Mouse (Mus musculus) MEL (cell line): Measurements from ENCODE around the gene Kansl3. TPM values are rescaled to one million over a fixed set of nuclear protein-coding genes. Genes with fewer than 3 reads are reported as not detected.

Source experiments
- DNase-seq: peaks from one replicate; pipeline ENCODE4 v3.0.0; 2011; ENCODE audit warnings: low read depth, low spot score
- H3K27ac ChIP-seq: 2 replicates; pipeline ENCODE4 v1.5.1; 2012; ENCODE audit warnings: low read depth, mild to moderate bottlenecking, control low read depth, low read length, moderate library complexity; ENCODE audit not compliant: control insufficient read depth
- H3K27me3 ChIP-seq, 2 experiments: fragments of 150-350 bp in 1 of 2; sonication (generic) in 1 of 2; 2 replicates each; pipeline ENCODE4 v1.6.1; 2012; ENCODE audit warnings: low read length in 2 of 2, mild to moderate bottlenecking in 2 of 2, improper control_type of control experiment in 1 of 2, moderate library complexity in 1 of 2; ENCODE audit not compliant: insufficient read depth in 2 of 2, control insufficient read depth in 1 of 2
- H3K36me3 ChIP-seq, 2 experiments: 2 replicates each; pipeline ENCODE4 v1.6.1; 2012 to 2014; ENCODE audit warnings: low read length in 2 of 2, improper control_type of control experiment in 1 of 2, inconsistent platforms in 1 of 2, mild to moderate bottlenecking in 1 of 2; ENCODE audit not compliant: insufficient read depth in 2 of 2, control insufficient read depth in 1 of 2
- H3K4me1 ChIP-seq, 2 experiments: fragments of 150-350 bp in 1 of 2; sonication (generic) in 1 of 2; 2 replicates each; pipeline ENCODE4 v1.6.1; 2012; ENCODE audit warnings: low read length in 2 of 2, improper control_type of control experiment in 1 of 2, mild to moderate bottlenecking in 1 of 2; ENCODE audit not compliant: insufficient read depth in 2 of 2, control insufficient read depth in 1 of 2
- H3K4me3 ChIP-seq, 2 experiments: fragments of 150-350 bp in 1 of 2; sonication (generic) in 1 of 2; 2 replicates each; pipeline ENCODE4 v1.5.1; 2012; ENCODE audit warnings: low read depth in 2 of 2, low read length in 2 of 2, mild to moderate bottlenecking in 2 of 2, moderate library complexity in 2 of 2, control low read depth in 1 of 2, improper control_type of control experiment in 1 of 2; ENCODE audit not compliant: control insufficient read depth in 1 of 2, insufficient read depth in 1 of 2
- H3K79me2 ChIP-seq: 2 replicates; pipeline ENCODE4 v1.6.1; 2012; ENCODE audit warnings: mild to moderate bottlenecking, low read length, moderate library complexity; ENCODE audit not compliant: control insufficient read depth, poor library complexity, insufficient read depth
- H3K9ac ChIP-seq: 2 replicates; pipeline ENCODE4 v1.6.1; 2012; ENCODE audit warnings: low read depth, mild to moderate bottlenecking, control low read depth, low read length, moderate library complexity; ENCODE audit not compliant: control insufficient read depth, poor library complexity, severe bottlenecking
- H3K9me3 ChIP-seq: fragments of 150-350 bp; sonication (generic); replicated peaks from 2 replicates; pipeline ENCODE4 v1.6.1; 2012; ENCODE audit warnings: mild to moderate bottlenecking, low read length, improper control_type of control experiment, moderate library complexity; ENCODE audit not compliant: insufficient read depth
- BHLHE40 ChIP-seq: IDR thresholded peaks from 2 replicates; pipeline ENCODE4 v1.6.1; 2012; ENCODE audit warnings: low read depth, mild to moderate bottlenecking, inconsistent platforms, low read length, improper control_type of control experiment, borderline replicate concordance
- CHD1 ChIP-seq: IDR thresholded peaks from 2 replicates; pipeline ENCODE4 v1.6.1; 2012; ENCODE audit warnings: low read depth, mild to moderate bottlenecking, inconsistent platforms, low read length, improper control_type of control experiment
- E2F4 ChIP-seq: IDR thresholded peaks from 2 replicates; pipeline ENCODE4 v1.6.1; 2011; ENCODE audit warnings: low read depth, low read length, improper control_type of control experiment, borderline replicate concordance
- ELF1 ChIP-seq: IDR thresholded peaks from 2 replicates; pipeline ENCODE4 v1.6.1; 2014; ENCODE audit warnings: low read depth, mild to moderate bottlenecking, inconsistent platforms, low read length, improper control_type of control experiment, moderate library complexity
- ETS1 ChIP-seq: IDR thresholded peaks from 2 replicates; pipeline ENCODE4 v1.6.1; 2012; ENCODE audit warnings: low read depth, mild to moderate bottlenecking, inconsistent platforms, low read length, improper control_type of control experiment, moderate library complexity
- GABPA ChIP-seq: IDR thresholded peaks from 2 replicates; pipeline ENCODE4 v1.6.1; 2012; ENCODE audit warnings: low read depth, mild to moderate bottlenecking, inconsistent platforms, low read length, improper control_type of control experiment, moderate library complexity
- GATA1 ChIP-seq: IDR thresholded peaks from 2 replicates; pipeline ENCODE4 v1.6.1; 2011; ENCODE audit warnings: low read depth, low read length, improper control_type of control experiment
- KAT2A ChIP-seq: conservative IDR thresholded peaks from 2 replicates; pipeline ENCODE4 v1.6.1; 2012; ENCODE audit warnings: low read depth, low read length, improper control_type of control experiment, inconsistent platforms
- MAFK ChIP-seq: IDR thresholded peaks from 2 replicates; pipeline ENCODE4 v1.6.1; 2011; ENCODE audit warnings: low read depth, mild to moderate bottlenecking, low read length, improper control_type of control experiment, borderline replicate concordance
- MAX ChIP-seq: IDR thresholded peaks from 2 replicates; pipeline ENCODE4 v1.6.1; 2011; ENCODE audit warnings: low read length, improper control_type of control experiment
- MEF2A ChIP-seq: IDR thresholded peaks from 2 replicates; pipeline ENCODE4 v1.6.1; 2014; ENCODE audit warnings: low read depth, mild to moderate bottlenecking, inconsistent platforms, low read length, improper control_type of control experiment; ENCODE audit not compliant: poor library complexity, insufficient replicate concordance, severe bottlenecking; ENCODE audit errors: extremely low read depth
- MYB ChIP-seq: IDR thresholded peaks from 2 replicates; pipeline ENCODE4 v1.6.1; 2011; ENCODE audit warnings: mild to moderate bottlenecking, low read depth, low read length, improper control_type of control experiment
- POLR2A ChIP-seq, 2 experiments: IDR thresholded peaks; 2 replicates each; pipeline ENCODE4 v1.6.1; 2011 to 2012; ENCODE audit warnings: low read length in 2 of 2, mild to moderate bottlenecking in 2 of 2, control low read depth in 1 of 2, improper control_type of control experiment in 1 of 2, low read depth in 1 of 2, moderate library complexity in 1 of 2; ENCODE audit not compliant: control insufficient read depth in 1 of 2, insufficient read depth in 1 of 2, poor library complexity in 1 of 2
- POLR2AphosphoS5 ChIP-seq: IDR thresholded peaks from 2 replicates; pipeline ENCODE4 v1.6.1; 2012; ENCODE audit warnings: low read depth, borderline replicate concordance, mild to moderate bottlenecking, inconsistent platforms, low read length, moderate library complexity, mixed read lengths
- TAL1 ChIP-seq: IDR thresholded peaks from 2 replicates; pipeline ENCODE4 v1.6.1; 2012; ENCODE audit warnings: mild to moderate bottlenecking, inconsistent platforms, low read length, moderate library complexity, mixed read lengths
- USF1 ChIP-seq: IDR thresholded peaks from 2 replicates; pipeline ENCODE4 v1.6.1; 2014; ENCODE audit warnings: low read depth, mild to moderate bottlenecking, inconsistent platforms, low read length, improper control_type of control experiment, moderate library complexity
- USF2 ChIP-seq, 2 experiments: IDR thresholded peaks; 2 replicates each; pipeline ENCODE4 v1.6.1; 2011 to 2012; ENCODE audit warnings: improper control_type of control experiment in 2 of 2, low read length in 2 of 2, borderline replicate concordance in 1 of 2, inconsistent platforms in 1 of 2, low read depth in 1 of 2, mild to moderate bottlenecking in 1 of 2; ENCODE audit not compliant: insufficient read depth in 1 of 2
- ZNF384 ChIP-seq: IDR thresholded peaks from 2 replicates; pipeline ENCODE4 v1.6.1; 2012; ENCODE audit warnings: low read depth, mild to moderate bottlenecking, inconsistent platforms, low read length, improper control_type of control experiment
- polyA plus RNA-seq, 2 experiments: library from polyadenylated mRNA; stranded (reverse) in 1 of 2; unstranded in 1 of 2; fragments of >175 nt in 1 of 2; fragments of >200 nt in 1 of 2; gene quantifications; 2 replicates each; pipeline versions ENCODE4 v1.2.1 to v1.2.4; 2012; ENCODE audit warnings: low replicate concordance in 2 of 2, low read depth in 1 of 2; ENCODE audit not compliant: insufficient read length in 2 of 2, insufficient read depth in 1 of 2, missing spikeins in 1 of 2
- total RNA-seq: library from RNA; depleted of rRNA; stranded (reverse); fragments of 300-350 nt; gene quantifications from 2 replicates; pipeline ENCODE4 v1.2.3, GENCODE M21; 2012

The Kansl3 gene
- total and polyA plus RNA-seq, 3 experiments: 29.0 to 55.4 (median 45.6) TPM

GRCm38 (mm10) chr1:36331743-36332142 lies 37.2 kb downstream of the Kansl3 start:
- no peak overlapping the region for H3K9ac ChIP-seq
- DNase-seq: no peak
- H3K27me3 ChIP-seq: no peaks in the 10 kb centered on the region
- no peaks in the 10 kb centered on the region for H3K4me1 ChIP-seq
- H3K9me3 ChIP-seq: no peaks in the 10 kb centered on the region
- no peaks in the 10 kb centered on the region for H3K79me2 ChIP-seq
- H3K4me3 ChIP-seq: no peak overlapping the region
- no peak for TF ChIP-seq BHLHE40
- TF ChIP-seq, all 39 proteins: peak for 0
- Histone ChIP-seq H3K27ac (no peak overlapping the region), H3K36me3 (no peaks in the 10 kb centered on the region; a peak in 1 of 4 replicates)

GRCm38 (mm10) chr1:36326815-36327214 lies 42.2 kb downstream of the Kansl3 start:
- H3K27ac ChIP-seq: no peak overlapping the region
- no peak overlapping the region for H3K9ac ChIP-seq
- no peak overlapping the region for H3K4me3 ChIP-seq
- DNase-seq: no peak
- TF ChIP-seq CHD1: no peak
- no peak for TF ChIP-seq MYB
- TF ChIP-seq MAX: no peak
- TF ChIP-seq POLR2A (IDR thresholded peaks at IDR 0.05; ENCODE audit: control insufficient read depth in 1 of 2, insufficient read depth in 1 of 2, low read depth in 1 of 2, low read length in 2 of 2, poor library complexity in 1 of 2): no peak
- no peak for TF ChIP-seq TAL1
- no peak for TF ChIP-seq POLR2AphosphoS5
- TF ChIP-seq USF1: no peak
- TF ChIP-seq GABPA: no peak
- TF ChIP-seq BHLHE40: no peak
- no peak for TF ChIP-seq ETS1
- TF ChIP-seq ELF1: no peak
- no peak for TF ChIP-seq GATA1
- TF ChIP-seq USF2 (IDR thresholded peaks at IDR 0.05; ENCODE audit: borderline replicate concordance in 1 of 2, insufficient read depth in 1 of 2, low read depth in 1 of 2, low read length in 2 of 2): no peak
- TF ChIP-seq MAFK: no peak
- no peak for TF ChIP-seq ZNF384
- TF ChIP-seq KAT2A: no peak
- no peak for TF ChIP-seq MEF2A
- no peak for TF ChIP-seq E2F4
- no peaks in the 10 kb centered on the region for H3K9me3 ChIP-seq
- H3K36me3 ChIP-seq: no peaks in the 10 kb centered on the region
- H3K4me1 ChIP-seq: no peaks in the 10 kb centered on the region
- no peaks in the 10 kb centered on the region for H3K79me2 ChIP-seq
- no peaks in the 10 kb centered on the region for H3K27me3 ChIP-seq
